Mouse (Mus musculus) hindbrain, embryonic 16.5 days (tissue): ENCODE results near the gene Spaca6. TPM values are rescaled to one million over a fixed set of nuclear protein-coding genes. Genes with fewer than 3 reads are reported as not detected.

ENCODE experiments used
- ATAC-seq: fragments of 200-750 bp; cut with Nextera tagmentation; 2 replicates; pipeline ENCODE4 v1.8.0; 2017; ENCODE audit warnings: moderate TSS enrichment, moderate library complexity
- H3K27ac ChIP-seq: fragments of 300-500 bp; sonication (generic); 2 replicates; pipeline ENCODE4 v1.5.1; 2014; ENCODE audit warnings: low read depth, mild to moderate bottlenecking, control low read depth, low read length, moderate library complexity
- H3K27me3 ChIP-seq: fragments of 300-500 bp; sonication (generic); replicated peaks from 2 replicates; pipeline ENCODE4 v1.6.1; 2014; ENCODE audit warnings: low read length; ENCODE audit not compliant: control insufficient read depth, insufficient read depth
- H3K36me3 ChIP-seq: fragments of 300-500 bp; sonication (generic); 2 replicates; pipeline ENCODE4 v1.6.1; 2014; ENCODE audit warnings: mild to moderate bottlenecking, low read length, moderate library complexity, mixed read lengths; ENCODE audit not compliant: control insufficient read depth, insufficient read depth
- H3K4me1 ChIP-seq: fragments of 300-500 bp; sonication (generic); 2 replicates; pipeline ENCODE4 v1.6.1; 2014; ENCODE audit warnings: low read depth, low read length; ENCODE audit not compliant: control insufficient read depth, insufficient read depth
- H3K4me2 ChIP-seq: fragments of 300-500 bp; sonication (generic); 2 replicates; pipeline ENCODE4 v1.6.1; 2014; ENCODE audit warnings: mild to moderate bottlenecking, low read length, control low read depth, moderate library complexity
- H3K4me3 ChIP-seq: fragments of 300-500 bp; sonication (generic); 2 replicates; pipeline ENCODE4 v1.5.1; 2014; ENCODE audit warnings: mild to moderate bottlenecking, low read length, control low read depth, moderate library complexity
- H3K9ac ChIP-seq: fragments of 300-500 bp; sonication (generic); 2 replicates; pipeline ENCODE4 v1.6.1; 2014; ENCODE audit warnings: low read depth, mild to moderate bottlenecking, control low read depth, low read length, moderate library complexity
- H3K9me3 ChIP-seq: fragments of 300-500 bp; sonication (generic); 2 replicates; pipeline ENCODE4 v1.6.1; 2014; ENCODE audit warnings: mild to moderate bottlenecking, low read length, moderate library complexity; ENCODE audit not compliant: control insufficient read depth
- WGBS: fragments of 180-500 bp; shearing (Covaris S2); extraction: QIAGEN DNeasy Blood & Tissue Kit; methylation state at CpG from one replicate; pipeline ENCODE4 v1.1.7; 2014; 5-methylcytosine and 5-hydroxymethylcytosine counted together
- microRNA counts: library from miRNA; unstranded; fragments of <30 nt; microRNA quantifications from one replicate; lab custom pipeline; 2016
- microRNA-seq: library from miRNA; unstranded; fragments of <30 nt; microRNA quantifications from one replicate; pipeline ENCODE4, GENCODE M21; 2017
- polyA plus RNA-seq: library from polyadenylated mRNA; unstranded; fragments of >200 nt; fragmentation: Nextera tagmentation; extraction: Ambion mirVana; gene quantifications from 2 replicates; pipeline ENCODE4 v1.2.1, GENCODE M21; 2015

Gene Spaca6
- polyA plus RNA-seq, 1 experiment from 2014 or later: 24.6 TPM

DNA sequence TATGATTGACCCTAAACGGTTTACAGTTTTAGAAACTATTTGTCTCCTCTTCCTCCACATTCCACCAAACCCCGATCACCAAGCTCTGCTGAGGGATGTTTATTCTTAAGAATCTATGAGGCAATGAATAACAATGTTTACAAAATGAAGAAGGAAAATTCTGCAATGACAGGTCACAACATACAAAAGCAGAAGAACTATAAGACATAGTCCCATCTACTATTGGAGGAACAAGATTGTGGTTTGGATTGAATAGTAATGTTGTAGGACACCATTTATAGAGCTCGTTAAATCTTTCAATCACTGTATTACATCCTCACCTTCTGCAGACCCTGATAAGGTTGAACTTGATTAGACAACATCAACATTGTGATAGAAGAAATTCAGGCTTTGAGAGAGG is 55.7 kb downstream of the Spaca6 start:
- H3K27ac ChIP-seq: no peak overlapping the region
- H3K4me2 ChIP-seq: no peak overlapping the region
- no peaks in the 10 kb centered on the region for H3K9me3 ChIP-seq
- ATAC-seq: no peak
- no peaks in the 10 kb centered on the region for H3K4me1 ChIP-seq
- no peaks in the 10 kb centered on the region for H3K27me3 ChIP-seq
- whole genome bisulfite sequencing: 88% methylated on average over 3 of the region's 3 CpGs
- H3K36me3 ChIP-seq: no peaks in the 10 kb centered on the region
- H3K9ac ChIP-seq: no peak overlapping the region
- H3K4me3 ChIP-seq: no peak overlapping the region

DNA sequence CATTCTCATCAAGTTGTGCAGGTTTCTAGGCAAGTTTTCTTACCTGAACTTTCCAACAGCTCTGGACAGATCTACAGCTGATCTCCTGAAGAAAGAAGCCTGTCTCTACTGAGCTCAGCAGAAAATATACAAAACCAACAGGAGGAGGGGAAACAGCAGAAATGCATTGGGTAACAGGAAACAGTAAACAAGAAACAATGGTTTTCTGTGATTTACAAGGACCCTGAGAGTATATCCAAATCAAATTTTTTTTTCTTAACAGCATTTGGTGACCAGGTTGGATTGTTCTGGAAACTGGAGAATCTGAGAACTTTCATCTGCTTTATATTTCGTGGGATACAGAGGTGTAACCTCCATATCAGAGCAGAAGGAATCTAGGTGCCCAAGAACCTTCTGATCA is 56.9 kb downstream of the Spaca6 start, which contains the start of gene Fpr1:
Fpr1 (minus strand) TSS at position 101 of the 400 bp plus-strand sequence.
- H3K9me3 ChIP-seq: no peaks in the 10 kb centered on the region
- no peaks in the 10 kb centered on the region for H3K27me3 ChIP-seq
- ATAC-seq: no peak
- no peak within 1 kb of the TSS for H3K4me3 ChIP-seq
- 55% methylated on average over 1 of the region's 1 CpGs for WGBS
- H3K27ac ChIP-seq: no peak within 1 kb of the TSS
- H3K4me2 ChIP-seq: no peak within 1 kb of the TSS
- no peaks in the 10 kb centered on the region for H3K36me3 ChIP-seq
- no peak within 1 kb of the TSS for H3K9ac ChIP-seq
- H3K4me1 ChIP-seq: no peaks in the 10 kb centered on the region

DNA sequence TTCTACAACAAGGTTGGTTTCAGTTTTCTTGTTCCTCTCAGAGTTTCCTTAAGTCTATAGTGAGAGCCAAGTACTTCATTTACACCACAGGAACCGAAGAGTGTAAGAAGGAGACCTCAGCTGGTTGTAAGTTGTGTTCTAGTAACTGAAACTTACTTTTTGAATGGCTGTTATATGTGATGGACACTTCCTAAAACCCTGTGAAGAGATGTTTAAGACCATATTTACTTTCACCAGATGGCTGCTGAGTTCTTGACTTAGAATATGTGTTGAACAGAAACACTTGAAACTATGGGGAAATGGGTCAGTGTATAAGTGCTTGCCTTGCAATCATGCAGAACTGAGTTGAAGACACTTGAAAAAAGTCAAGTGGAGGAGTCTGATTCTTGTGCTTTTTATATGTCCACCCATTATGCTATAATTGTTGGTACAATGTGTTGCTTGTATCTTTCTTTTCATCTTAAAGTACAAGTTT is 60.9 kb downstream of the Spaca6 start, which contains the start of the genes Fpr2 and Fpr3:
Fpr2 (plus strand) TSS at position 51 of the 475 bp plus-strand sequence.
Fpr3 (plus strand) TSS at position 79 of the 475 bp plus-strand sequence.
- WGBS: 50% methylated on average over 1 of the region's 1 CpGs
- Histone ChIP-seq H3K9ac (no peak within 1 kb of the TSS), H3K27ac (no peak within 1 kb of the TSS), H3K4me1 (no peaks in the 10 kb centered on the region), H3K4me3 (no peak within 1 kb of the TSS), H3K36me3 (no peaks in the 10 kb centered on the region), H3K27me3 (no peaks in the 10 kb centered on the region), H3K9me3 (no peaks in the 10 kb centered on the region), H3K4me2 (no peak within 1 kb of the TSS)
- ATAC-seq: no peak

DNA sequence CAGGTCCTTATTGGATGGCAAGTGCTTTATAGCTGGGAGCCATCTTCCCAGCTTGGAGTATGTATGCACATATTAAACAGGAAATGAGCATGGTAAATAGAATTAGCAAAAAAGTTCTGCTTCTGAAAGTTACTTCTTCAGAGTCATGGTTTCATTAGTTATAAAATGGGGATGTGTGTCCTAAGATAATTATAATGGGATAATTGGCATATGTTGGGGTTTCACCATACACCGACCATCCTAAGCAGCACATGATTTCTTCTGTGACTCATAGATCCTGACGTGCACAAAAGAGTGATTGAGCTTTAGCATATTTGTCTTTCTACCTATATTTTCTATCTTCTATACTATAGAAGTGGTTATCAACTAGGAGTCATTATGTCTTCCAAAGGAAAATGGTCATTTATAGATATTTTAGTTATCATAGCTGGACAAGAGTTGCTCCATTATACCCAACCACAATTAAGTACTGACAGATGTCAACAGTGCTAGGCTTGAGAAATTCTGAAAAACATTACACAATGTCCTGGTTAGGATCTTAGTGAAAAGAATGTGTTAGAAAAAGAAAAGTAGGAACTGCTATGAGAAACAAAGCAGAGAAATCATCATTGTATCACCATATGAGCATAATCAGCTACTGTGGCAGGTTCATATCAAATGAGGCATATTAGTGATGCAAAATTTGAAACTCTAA is 62.9 kb downstream of the Spaca6 start:
- no peak overlapping the region for H3K9ac ChIP-seq
- no peak overlapping the region for H3K4me3 ChIP-seq
- ATAC-seq: no peak
- no peak overlapping the region for H3K27ac ChIP-seq
- no peaks in the 10 kb centered on the region for H3K9me3 ChIP-seq
- no peaks in the 10 kb centered on the region for H3K36me3 ChIP-seq
- 88% methylated on average over 2 of the region's 2 CpGs for whole genome bisulfite sequencing
- H3K4me1 ChIP-seq: no peaks in the 10 kb centered on the region
- no peaks in the 10 kb centered on the region for H3K27me3 ChIP-seq
- H3K4me2 ChIP-seq: no peak overlapping the region

MicroRNAs within 50 kb of the gene (microRNA counts, 519-probe panel; counts per million panel counts)
- microRNA mmu-let-7e (lab: Ali Mortazavi, UCI) (3,846 counts per million, percentile 96 among the panel's probes with 10 or more counts), microRNA mmu-miR-125a-3p (lab: Ali Mortazavi, UCI) (2,731 counts per million, percentile 72 among the panel's probes with 10 or more counts), microRNA mmu-miR-125a-5p (lab: Ali Mortazavi, UCI) (4,264 counts per million, percentile 99 among the panel's probes with 10 or more counts), microRNA mmu-miR-99b (lab: Ali Mortazavi, UCI) (3,408 counts per million, percentile 89 among the panel's probes with 10 or more counts)

Small RNAs within 50 kb of the gene (microRNA-seq; reads per million reads assigned to microRNA genes)
- not detected for gene Gm25927
- 5,308 reads per million, percentile 91 among the genes with 10 or more reads in this experiment for gene Mir125a
- 20,921 reads per million, percentile 98 among the genes with 10 or more reads in this experiment for gene Mir99b
- gene Mirlet7e: not detected

Other genes with a start within 250 kb of the Spaca6 start
- gene Lnpep, start 202.1 kb upstream of the Spaca6 start, polyA plus RNA-seq: 7.2 and 7.5 TPM in 2 replicates
- gene Vmn2r90, start 123.4 kb upstream of the Spaca6 start, polyA plus RNA-seq: not detected in 2 replicates
- 1.7 TPM in 2 replicates for gene Has1, start 28.0 kb downstream of the Spaca6 start, polyA plus RNA-seq
- gene Fpr1, start 56.8 kb downstream of the Spaca6 start, polyA plus RNA-seq: 0.15 and 0.30 TPM in 2 replicates
- 0.31 and 0.41 TPM in 2 replicates for gene Fpr2, start 60.7 kb downstream of the Spaca6 start, polyA plus RNA-seq
- gene Fpr3, start 60.7 kb downstream of the Spaca6 start, polyA plus RNA-seq: not detected in 2 replicates
- not detected in 2 replicates for gene Fpr-rs4, start 194.6 kb downstream of the Spaca6 start, polyA plus RNA-seq
- gene Vmn2r124, start 222.3 kb downstream of the Spaca6 start, polyA plus RNA-seq: 0.03 TPM in 1 of 2 replicates, not detected in the other